10 mouse cellular contexts compared by ENCODE assay signal in genomic region chr6:127105107-127105506, GRCm38 (mm10). TPM values are rescaled to one million over a fixed set of nuclear protein-coding genes. Genes with fewer than 3 reads are reported as not detected.
DNase-seq lines count a peak whose midpoint lies in the region; ATAC-seq and TF ChIP-seq lines count a peak whose summit lies in the region.
"Had no signal": no experiment of that assay in that cellular context is flagged by ENCODE, and none has a peak within 500 bp of the region (broad histone marks: within the 10 kb centered on the region; RNA-seq: fewer than 3 reads in every experiment).

No protein-coding gene starts in this region.

- no peak overlapping the region for H3K27ac ChIP-seq in liver, embryonic 12.5 days
- H3K27ac ChIP-seq in gastrocnemius, adult 2 months, result peak overlapping the region; percentile 94
- no peak overlapping the region for H3K27ac ChIP-seq in neural tube, embryonic 11.5 days (ENCODE audit: low read depth, low read length)
- H3K27ac ChIP-seq: stomach, embryonic 15.5 days had no signal

- TF ChIP-seq CTCF in Patski (IDR thresholded peaks at IDR 0.05), result peak; percentile 64
- peak; percentile 72 for TF ChIP-seq CTCF in gastrocnemius, adult 2 months (IDR thresholded peaks at IDR 0.05)

- H3K9me3 ChIP-seq in liver, embryonic 12.5 days (replicated peaks), result no peaks in the 10 kb centered on the region
- H3K9me3 ChIP-seq in neural tube, embryonic 11.5 days (ENCODE audit: control insufficient read depth, low read length), result no peaks in the 10 kb centered on the region
- H3K9me3 ChIP-seq: stomach, embryonic 15.5 days had no signal

- in situ Hi-C loops in Patski (cut with MboI; ENCODE audit: low pct_unique_long_range_greater_than_20kb), result no loop called here

- POLR2A ChIA-PET in Patski (lab: Charles Lee), result no interaction called here

- H3K9ac ChIP-seq in liver, embryonic 12.5 days, result no peak overlapping the region
- no peak overlapping the region for H3K9ac ChIP-seq in neural tube, embryonic 11.5 days (ENCODE audit: low read length)
- H3K9ac ChIP-seq: stomach, embryonic 15.5 days had no signal

- no peak overlapping the region for H3K4me3 ChIP-seq in liver, embryonic 12.5 days
- peak overlapping the region; percentile 80 for H3K4me3 ChIP-seq in gastrocnemius, adult 2 months
- no peak overlapping the region for H3K4me3 ChIP-seq in neural tube, embryonic 11.5 days (ENCODE audit: low read depth, low read length)
- H3K4me3 ChIP-seq: stomach, embryonic 15.5 days had no signal

- peak; percentile 28 to 34 for DNase-seq in cerebellum, postnatal 36 days
- DNase-seq in cerebellum, adult 11 months, result no peak
- DNase-seq in liver, result peak; percentile 47
- DNase-seq in Patski (ENCODE audit: low read depth, low spot score), result no peak
- peak; percentile 69 for DNase-seq in gastrocnemius, adult 2 months
- peak; percentile 64 for DNase-seq in neural tube, embryonic 11.5 days (ENCODE audit: low spot score)

- no peak overlapping the region for H3K4me2 ChIP-seq in liver, embryonic 12.5 days
- no peak overlapping the region for H3K4me2 ChIP-seq in neural tube, embryonic 11.5 days (ENCODE audit: low read depth)
- H3K4me2 ChIP-seq: stomach, embryonic 15.5 days had no signal

- no peak for ATAC-seq in liver, embryonic 12.5 days
- no peak for ATAC-seq in Patski
- no peak for ATAC-seq in neural tube, embryonic 11.5 days (ENCODE audit: insufficient read depth, low FRiP score, low TSS enrichment)
- ATAC-seq in megakaryocyte progenitor cell, adult 5-6 weeks (replicated peaks; ENCODE audit: poor library complexity), result no peak

- peaks cover 15% of the 10 kb centered on the region for H3K4me1 ChIP-seq in liver, embryonic 12.5 days
- peaks cover 6% of the 10 kb centered on the region; the same call in 1 of the 2 replicates for H3K4me1 ChIP-seq in neural tube, embryonic 11.5 days (ENCODE audit: control insufficient read depth, insufficient read depth, low read length)
- H3K4me1 ChIP-seq: stomach, embryonic 15.5 days had no signal

- no peaks in the 10 kb centered on the region for H3K36me3 ChIP-seq in liver, embryonic 12.5 days
- H3K36me3 ChIP-seq in neural tube, embryonic 11.5 days (ENCODE audit: control insufficient read depth, insufficient read depth, low read length), result no peaks in the 10 kb centered on the region; the same call in 1 of the 2 replicates
- H3K36me3 ChIP-seq: stomach, embryonic 15.5 days had no signal

- CTCF ChIA-PET in Patski (lab: Charles Lee), result interaction anchor here (0.8 to 1.6 kb wide), 7 partner anchors 10 to 158 kb away, joined by 3 to 11 read pairs (median 3); no protein-coding TSS in a partner anchor

- H3K27me3 ChIP-seq in liver, embryonic 12.5 days (replicated peaks), result peaks cover 21% of the 10 kb centered on the region
- H3K27me3 ChIP-seq in Patski, result no peaks in the 10 kb centered on the region
- no peaks in the 10 kb centered on the region for H3K27me3 ChIP-seq in neural tube, embryonic 11.5 days (ENCODE audit: control insufficient read depth, insufficient read depth, low read length)
- H3K27me3 ChIP-seq: stomach, embryonic 15.5 days had no signal

- 46% methylated on average over 6 of the region's 6 CpGs for WGBS in liver, embryonic 12.5 days (ENCODE audit: insufficient replicate concordance)
- WGBS in neural tube, embryonic 11.5 days, result 69% methylated on average over 6 of the region's 6 CpGs

- intact Hi-C loops in gastrocnemius, adult 2 months (cut with DNase I), result loop anchor here (5.0 kb wide), 1 partner anchor 78 kb away; no protein-coding TSS in a partner anchor

RNA-seq across cellular contexts. Expression of gene Tigar, which starts 4.2 kb away (rescaled TPM):
- polyA plus RNA-seq in liver, embryonic 12.5 days (2016; fragmentation: Nextera tagmentation; extraction: Ambion mirVana), result 1.5 and 2.0 TPM in 2 replicates
- polyA plus RNA-seq in Patski (2021), result 14.4 TPM
- total RNA-seq in gastrocnemius, adult 2 months (2021), result 100 to 1,000 TPM in 1 of 2 experiments, 10 to 100 TPM in 1; 76.6 to 103 TPM
- polyA plus RNA-seq in neural tube, embryonic 11.5 days (2014; fragmentation: Nextera tagmentation; extraction: Ambion mirVana), result 7.3 and 7.8 TPM in 2 replicates
- total RNA-seq in megakaryocyte progenitor cell, adult 5-6 weeks (2015), result 8.4 and 9.8 TPM in 2 replicates
- total RNA-seq in megakaryocyte progenitor cell, adult 5-6 weeks (2017), result 8.0 and 13.7 TPM in 2 replicates

RNA-seq across cellular contexts. Expression of gene Fgf23, which starts 32.4 kb away (rescaled TPM):
- polyA plus RNA-seq in liver, embryonic 12.5 days (2016; fragmentation: Nextera tagmentation; extraction: Ambion mirVana), result not detected in 2 replicates
- 0.08 TPM for polyA plus RNA-seq in Patski (2021)
- total RNA-seq in gastrocnemius, adult 2 months (2021), result not detected
- not detected in 2 replicates for polyA plus RNA-seq in neural tube, embryonic 11.5 days (2014; fragmentation: Nextera tagmentation; extraction: Ambion mirVana)
- not detected in 2 replicates for total RNA-seq in megakaryocyte progenitor cell, adult 5-6 weeks (2015)
- not detected in 2 replicates for total RNA-seq in megakaryocyte progenitor cell, adult 5-6 weeks (2017)
- polyA plus RNA-seq: lung, embryonic 16.5 days; stomach, embryonic 15.5 days had no signal

RNA-seq across cellular contexts. Expression of gene Ccnd2, which starts 46.9 kb away (rescaled TPM):
- polyA plus RNA-seq in liver, embryonic 12.5 days (2016; fragmentation: Nextera tagmentation; extraction: Ambion mirVana), result 136 and 148 TPM in 2 replicates
- 89.6 TPM for polyA plus RNA-seq in Patski (2021)
- total RNA-seq in gastrocnemius, adult 2 months (2021), result 10 to 100 TPM in 1 of 2 experiments, 1 to 10 TPM in 1; 6.9 to 16.6 TPM
- 934 and 952 TPM in 2 replicates for polyA plus RNA-seq in neural tube, embryonic 11.5 days (2014; fragmentation: Nextera tagmentation; extraction: Ambion mirVana)
- 76.9 and 124 TPM in 2 replicates for total RNA-seq in megakaryocyte progenitor cell, adult 5-6 weeks (2015)
- total RNA-seq in megakaryocyte progenitor cell, adult 5-6 weeks (2017), result 38.8 and 51.4 TPM in 2 replicates

Comparison
In these comparisons a context has a peak if more than half of its experiments do, and no peak if none do; other contexts are left out.
1. DNase-seq: peak in cerebellum, postnatal 36 days (2 of 2), liver (single experiment), gastrocnemius, adult 2 months (single experiment) and neural tube, embryonic 11.5 days (single experiment); none in cerebellum, adult 11 months (single experiment) and Patski (single experiment).